Mouse (Mus musculus): Measurements from ENCODE around the gene Strn3. TPM values are rescaled to one million over a fixed set of nuclear protein-coding genes. Genes with fewer than 3 reads are reported as not detected.

The Strn3 gene
- polyA plus RNA-seq, 1 experiment: 106 TPM

GRCm38 (mm10) chr12:51709741-51710140 lies 18.0 kb upstream of the Strn3 start:
- H3K27ac ChIP-seq (ENCODE audit: insufficient read depth, low read length): no peak overlapping the region; the same call in 1 of the 2 replicates
- H3K9ac ChIP-seq (ENCODE audit: low read depth, poor library complexity, severe bottlenecking): no peak overlapping the region
- no peak for TF ChIP-seq POLR2A (IDR thresholded peaks at IDR 0.05; ENCODE audit: insufficient read depth, low read length)
- no peak overlapping the region for H3K4me3 ChIP-seq (ENCODE audit: low read depth, low read length)
- no peaks in the 10 kb centered on the region for H3K27me3 ChIP-seq (ENCODE audit: control insufficient read depth, insufficient read depth, low read length, poor library complexity, severe bottlenecking)
- no peaks in the 10 kb centered on the region for H3K9me3 ChIP-seq (replicated peaks; ENCODE audit: control insufficient read depth, insufficient read depth, low read length, poor library complexity, severe bottlenecking)
- H3K36me3 ChIP-seq (ENCODE audit: control insufficient read depth, insufficient read depth, low read length, poor library complexity, severe bottlenecking): no peaks in the 10 kb centered on the region
- peaks cover 10% of the 10 kb centered on the region for H3K4me1 ChIP-seq (ENCODE audit: control insufficient read depth, insufficient read depth, low read length)

- no peaks in the 10 kb centered on the region for H3K9me3 ChIP-seq (replicated peaks; ENCODE audit: control insufficient read depth, insufficient read depth, low read length, poor library complexity, severe bottlenecking)
- peak overlapping the region; percentile 21; the same call in 1 of the 2 replicates for H3K9ac ChIP-seq (ENCODE audit: low read depth, poor library complexity, severe bottlenecking)
- H3K36me3 ChIP-seq (ENCODE audit: control insufficient read depth, insufficient read depth, low read length, poor library complexity, severe bottlenecking): no peaks in the 10 kb centered on the region
- H3K27ac ChIP-seq (ENCODE audit: insufficient read depth, low read length): peak overlapping the region; percentile 53
- H3K27me3 ChIP-seq (ENCODE audit: control insufficient read depth, insufficient read depth, low read length, poor library complexity, severe bottlenecking): no peaks in the 10 kb centered on the region
- H3K4me1 ChIP-seq (ENCODE audit: control insufficient read depth, insufficient read depth, low read length): peaks cover 10% of the 10 kb centered on the region
- TF ChIP-seq CTCF (IDR thresholded peaks at IDR 0.05; ENCODE audit: low read depth, low read length): no peak
- no peak for TF ChIP-seq POLR2A (IDR thresholded peaks at IDR 0.05; ENCODE audit: insufficient read depth, low read length)
- TF ChIP-seq EP300 (IDR thresholded peaks at IDR 0.05; ENCODE audit: insufficient read depth, low read depth, low read length): no peak
- H3K4me3 ChIP-seq (ENCODE audit: low read depth, low read length): peak overlapping the region; percentile 17; the same call in 1 of the 2 replicates
Observed at GRCm38 (mm10) chr12:51708941-51709686, 17.4 kb upstream of the Strn3 start.

- Histone ChIP-seq H3K9ac (ENCODE audit: low read depth, poor library complexity, severe bottlenecking) (no peak overlapping the region), H3K9me3 (replicated peaks; ENCODE audit: control insufficient read depth, insufficient read depth, low read length, poor library complexity, severe bottlenecking) (0 out of 2 replicates have a peak, but pooled peaks cover 5% of the 10 kb centered on the region), H3K4me1 (ENCODE audit: control insufficient read depth, insufficient read depth, low read length) (peaks cover 10% of the 10 kb centered on the region), H3K36me3 (ENCODE audit: control insufficient read depth, insufficient read depth, low read length, poor library complexity, severe bottlenecking) (no peaks in the 10 kb centered on the region), H3K4me3 (ENCODE audit: low read depth, low read length) (no peak overlapping the region), H3K27me3 (ENCODE audit: control insufficient read depth, insufficient read depth, low read length, poor library complexity, severe bottlenecking) (no peaks in the 10 kb centered on the region), H3K27ac (ENCODE audit: insufficient read depth, low read length) (no peak overlapping the region)
- TF ChIP-seq POLR2A (IDR thresholded peaks at IDR 0.05; ENCODE audit: insufficient read depth, low read length) (no peak), EP300 (IDR thresholded peaks at IDR 0.05; ENCODE audit: insufficient read depth, low read depth, low read length) (no peak), CTCF (IDR thresholded peaks at IDR 0.05; ENCODE audit: low read depth, low read length) (peak; percentile 49)
Observed at GRCm38 (mm10) chr12:51706673-51707235, 15.1 kb upstream of the Strn3 start.

DNA sequence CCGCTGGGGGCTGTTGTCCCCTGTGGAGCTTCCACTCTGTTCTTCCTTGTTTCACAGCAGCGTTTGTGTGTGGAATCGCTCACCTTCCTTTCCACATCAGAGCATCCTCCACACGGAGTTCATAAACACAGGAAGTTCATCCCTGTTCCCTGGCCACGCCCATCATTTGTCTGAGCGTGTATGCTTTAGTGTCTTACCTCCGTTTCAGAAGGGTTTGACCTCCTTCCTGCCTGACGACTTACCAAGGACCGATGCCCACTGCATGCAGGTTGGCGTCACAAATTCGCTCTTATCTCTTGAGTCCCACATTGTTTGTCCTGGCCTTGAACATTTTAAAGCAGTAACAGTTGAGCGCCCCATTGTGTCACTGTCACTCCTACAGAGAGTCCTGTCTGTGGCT lies 14.1 kb upstream of the Strn3 start:
- Histone ChIP-seq H3K27ac (ENCODE audit: insufficient read depth, low read length) (peak overlapping the region; percentile 26; the same call in 1 of the 2 replicates), H3K4me3 (ENCODE audit: low read depth, low read length) (0 out of 2 replicates have a peak overlapping the region, but pooled peaks have one; percentile 11), H3K9me3 (replicated peaks; ENCODE audit: control insufficient read depth, insufficient read depth, low read length, poor library complexity, severe bottlenecking) (0 out of 2 replicates have a peak, but pooled peaks cover 6% of the 10 kb centered on the region), H3K9ac (ENCODE audit: low read depth, poor library complexity, severe bottlenecking) (no peak overlapping the region), H3K27me3 (ENCODE audit: control insufficient read depth, insufficient read depth, low read length, poor library complexity, severe bottlenecking) (no peaks in the 10 kb centered on the region), H3K4me1 (ENCODE audit: control insufficient read depth, insufficient read depth, low read length) (peaks cover 10% of the 10 kb centered on the region), H3K36me3 (ENCODE audit: control insufficient read depth, insufficient read depth, low read length, poor library complexity, severe bottlenecking) (no peaks in the 10 kb centered on the region)
- TF ChIP-seq POLR2A (IDR thresholded peaks at IDR 0.05; ENCODE audit: insufficient read depth, low read length): no peak
- no peak for TF ChIP-seq CTCF (IDR thresholded peaks at IDR 0.05; ENCODE audit: low read depth, low read length)
- no peak for TF ChIP-seq EP300 (IDR thresholded peaks at IDR 0.05; ENCODE audit: insufficient read depth, low read depth, low read length)

DNA sequence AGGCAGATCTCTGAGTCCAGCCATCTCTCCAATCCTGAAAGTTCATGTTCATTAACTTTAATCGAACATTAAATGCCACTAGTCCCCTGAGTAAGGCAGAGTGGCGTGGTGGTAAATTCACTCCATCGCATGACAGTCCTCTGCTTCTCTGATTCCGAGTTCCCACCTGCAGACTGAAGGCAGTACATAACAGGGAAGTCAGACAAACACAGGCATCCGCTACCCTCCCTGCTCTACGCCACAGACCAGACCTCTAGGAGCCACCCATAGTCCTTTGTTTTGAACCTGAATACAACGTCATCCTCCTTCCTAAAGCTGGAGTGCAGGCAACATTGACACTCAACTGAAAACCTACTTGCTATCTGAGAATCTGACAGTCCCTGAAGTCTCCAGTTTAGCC lies 12.9 kb upstream of the Strn3 start:
- H3K9ac ChIP-seq (ENCODE audit: low read depth, poor library complexity, severe bottlenecking): no peak overlapping the region
- H3K27me3 ChIP-seq (ENCODE audit: control insufficient read depth, insufficient read depth, low read length, poor library complexity, severe bottlenecking): no peaks in the 10 kb centered on the region
- peak overlapping the region; percentile 60 for H3K27ac ChIP-seq (ENCODE audit: insufficient read depth, low read length)
- no peak overlapping the region for H3K4me3 ChIP-seq (ENCODE audit: low read depth, low read length)
- no peaks in the 10 kb centered on the region for H3K36me3 ChIP-seq (ENCODE audit: control insufficient read depth, insufficient read depth, low read length, poor library complexity, severe bottlenecking)
- peaks cover 5% of the 10 kb centered on the region for H3K4me1 ChIP-seq (ENCODE audit: control insufficient read depth, insufficient read depth, low read length)
- H3K9me3 ChIP-seq (replicated peaks; ENCODE audit: control insufficient read depth, insufficient read depth, low read length, poor library complexity, severe bottlenecking): 0 out of 2 replicates have a peak, but pooled peaks cover 6% of the 10 kb centered on the region
- TF ChIP-seq POLR2A (IDR thresholded peaks at IDR 0.05; ENCODE audit: insufficient read depth, low read length) (no peak), CTCF (IDR thresholded peaks at IDR 0.05; ENCODE audit: low read depth, low read length) (no peak), EP300 (IDR thresholded peaks at IDR 0.05; ENCODE audit: insufficient read depth, low read depth, low read length) (no peak)

DNA sequence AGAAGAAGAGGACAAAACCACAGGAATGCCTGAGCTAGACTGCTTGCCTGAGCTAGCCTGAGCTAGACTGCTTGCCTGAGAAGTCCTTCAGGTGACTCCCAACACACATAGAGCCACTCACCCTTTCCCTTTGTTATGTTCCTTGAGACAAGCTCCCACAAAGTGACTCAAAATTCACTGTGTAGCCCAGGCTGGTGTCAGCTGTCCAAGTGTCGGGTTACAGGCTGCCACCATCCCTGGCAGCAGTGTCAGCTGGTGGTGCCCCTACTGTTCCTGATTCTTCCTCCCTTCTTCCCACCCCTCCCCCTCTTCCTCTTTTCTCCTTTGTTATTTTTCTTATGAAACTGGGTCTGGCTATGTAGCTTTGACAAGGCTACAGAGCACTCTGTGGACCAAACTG lies 12.2 kb upstream of the Strn3 start:
- peak overlapping the region; percentile 68; the same call in 1 of the 2 replicates for H3K27ac ChIP-seq (ENCODE audit: insufficient read depth, low read length)
- 0 out of 2 replicates have a peak, but pooled peaks cover 6% of the 10 kb centered on the region for H3K9me3 ChIP-seq (replicated peaks; ENCODE audit: control insufficient read depth, insufficient read depth, low read length, poor library complexity, severe bottlenecking)
- H3K36me3 ChIP-seq (ENCODE audit: control insufficient read depth, insufficient read depth, low read length, poor library complexity, severe bottlenecking): no peaks in the 10 kb centered on the region
- H3K4me3 ChIP-seq (ENCODE audit: low read depth, low read length): no peak overlapping the region
- no peak overlapping the region for H3K9ac ChIP-seq (ENCODE audit: low read depth, poor library complexity, severe bottlenecking)
- TF ChIP-seq POLR2A (IDR thresholded peaks at IDR 0.05; ENCODE audit: insufficient read depth, low read length): no peak
- 0 out of 2 replicates have a peak, but pooled peaks have one; percentile 63 for TF ChIP-seq EP300 (IDR thresholded peaks at IDR 0.05; ENCODE audit: insufficient read depth, low read depth, low read length)
- H3K4me1 ChIP-seq (ENCODE audit: control insufficient read depth, insufficient read depth, low read length): peaks cover 5% of the 10 kb centered on the region
- H3K27me3 ChIP-seq (ENCODE audit: control insufficient read depth, insufficient read depth, low read length, poor library complexity, severe bottlenecking): no peaks in the 10 kb centered on the region

Data from ES-Bruce4 (cell line).